Mouse (Mus musculus): Measurements from ENCODE around the gene Zfp282.
"Not testable (repeated sequence)": the region's sequence is repeated elsewhere in the genome, so short reads cannot be mapped to it uniquely, and the experiment has no call there.

Zfp282 gene

GRCm38 (mm10) chr6:47877058-47877457 is at the start of gene Zfp282:
Gene Zfp282 (plus strand): TSS chr6:47877204.
- DNase-seq (ENCODE audit: low spot score in 2 of 2): no peak

GRCm38 (mm10) chr6:47827462-47827861 is 49.5 kb upstream of the Zfp282 start:
- no peak for DNase-seq (ENCODE audit: low spot score in 2 of 2)

DNA sequence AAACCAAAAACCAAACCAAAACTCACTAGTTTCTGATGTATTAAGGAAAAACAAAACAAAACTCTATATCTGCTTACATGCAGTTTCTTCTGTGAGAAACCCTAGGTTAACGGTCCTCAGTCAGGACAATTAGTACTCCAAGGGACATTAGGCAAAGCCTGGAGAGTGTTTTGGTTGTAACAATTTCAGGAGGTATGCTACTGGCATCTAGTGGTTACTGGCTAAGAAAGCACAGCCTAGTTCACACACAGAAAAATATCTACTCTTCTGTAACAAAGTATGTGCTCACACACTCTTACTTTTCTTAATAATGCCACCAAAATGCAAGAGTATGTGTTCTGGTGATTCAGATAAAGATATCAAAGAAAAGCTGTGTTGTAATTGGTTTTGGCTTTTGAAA is 48.1 kb upstream of the Zfp282 start:
- DNase-seq (ENCODE audit: low spot score in 2 of 2): no peak

DNA sequence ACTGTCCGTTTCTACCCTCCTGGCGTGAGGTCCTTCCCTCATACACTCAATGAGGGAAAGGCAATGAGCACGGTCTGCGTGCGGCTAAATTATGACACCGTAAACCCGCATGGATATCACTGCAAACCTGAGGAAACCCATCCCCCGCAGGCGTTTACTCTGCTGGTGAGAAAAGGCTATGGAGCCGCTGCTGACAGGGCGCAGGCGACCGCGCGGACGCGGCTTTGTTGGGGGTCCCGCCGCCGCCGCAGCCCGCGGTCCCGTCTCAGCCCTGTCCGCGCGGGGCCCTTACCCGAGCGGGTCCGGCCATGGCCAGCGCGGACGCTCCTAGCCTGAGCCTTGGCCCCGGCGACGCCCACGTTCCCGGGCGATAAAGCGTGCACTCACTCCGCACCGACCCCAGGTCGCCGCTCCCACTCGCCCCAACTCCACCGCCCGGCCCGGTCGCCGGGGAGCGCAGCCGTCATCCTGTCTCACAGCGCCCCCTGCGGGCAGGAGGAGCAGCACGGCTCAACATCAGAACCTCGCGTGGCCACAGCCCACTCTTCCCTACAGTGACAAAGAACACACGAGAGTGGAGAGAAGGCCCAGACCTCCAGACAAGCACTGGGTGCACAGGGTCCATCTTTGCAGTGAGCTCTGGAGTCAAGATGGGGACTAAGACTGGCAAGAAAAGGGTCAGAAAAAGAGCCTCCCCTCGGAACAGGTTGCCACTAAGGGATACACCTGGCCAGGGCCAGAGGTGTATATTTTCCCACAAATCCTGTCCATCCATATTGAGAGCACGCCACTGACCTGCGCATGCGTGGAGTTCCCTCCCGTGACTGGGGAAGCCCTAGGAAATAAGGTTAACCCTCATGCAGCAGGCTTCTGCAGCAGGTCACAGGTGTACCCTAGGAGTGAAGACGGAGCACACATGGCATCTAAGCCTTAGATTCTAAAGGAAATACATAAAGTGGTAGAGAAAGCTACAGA is 46.6 kb upstream of the Zfp282 start, which contains the start of gene Zfp786:
Zfp786 (minus strand) TSS at position 764 of the 975 bp plus-strand sequence.
- peak; percentile 90 to 92 for DNase-seq (ENCODE audit: low spot score in 2 of 2)

- DNase-seq (ENCODE audit: low spot score in 2 of 2): no peak
These were observed 44.8 kb upstream of the Zfp282 start for GRCm38 (mm10) chr6:47832220-47832619.

DNA sequence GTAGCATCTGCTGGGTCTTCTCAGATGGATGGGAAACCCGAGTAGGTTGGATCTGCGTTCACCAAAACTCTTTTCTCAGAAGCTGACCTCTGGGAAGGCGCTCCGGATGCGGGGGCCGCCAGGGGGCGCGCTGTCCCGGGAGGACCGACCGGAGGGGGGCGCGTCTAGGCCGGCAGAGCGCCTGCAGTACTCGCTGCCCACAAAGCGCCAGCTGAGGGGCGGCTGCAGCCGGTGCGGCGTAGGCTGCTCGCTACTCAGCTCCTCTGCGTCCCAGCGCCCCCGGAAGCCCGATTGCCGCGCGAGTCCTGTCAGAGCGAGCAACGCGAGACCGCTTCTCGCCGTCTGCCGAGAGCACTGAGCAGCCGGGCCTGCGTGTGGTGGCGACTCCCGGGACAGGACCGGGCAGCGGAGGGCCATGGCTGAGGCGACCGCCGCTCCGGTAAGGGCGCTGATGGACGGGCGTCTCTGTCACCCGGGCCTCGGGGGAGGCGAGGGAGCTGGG is 41.5 kb upstream of the Zfp282 start, which contains the start of gene Zfp398:
Zfp398 (plus strand) TSS at position 180 of the 502 bp plus-strand sequence.
- DNase-seq (ENCODE audit: low spot score in 2 of 2): peak; percentile 95 to 97

GRCm38 (mm10) chr6:47835984-47836521 is 41.0 kb upstream of the Zfp282 start:
- DNase-seq (ENCODE audit: low spot score in 2 of 2): peak; percentile 50 to 62

DNA sequence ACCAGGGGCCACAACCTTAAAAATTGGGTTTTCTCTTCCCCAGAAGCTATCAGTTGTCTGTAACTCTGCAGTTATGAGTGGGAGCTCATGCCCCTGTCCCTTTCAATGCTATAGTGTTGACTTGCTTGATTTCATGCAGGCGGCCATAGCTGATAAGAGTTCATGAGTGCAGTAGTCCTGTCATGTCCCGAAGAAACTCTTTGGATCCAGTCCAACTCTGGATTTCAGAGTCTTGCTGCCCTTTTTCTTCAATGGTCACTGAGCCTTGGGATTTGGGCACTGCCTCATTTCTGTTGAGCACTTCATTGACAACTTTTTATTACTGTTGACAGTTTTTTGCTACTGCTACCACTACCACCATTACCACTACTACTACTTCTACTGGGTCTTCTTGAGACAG is 39.4 kb upstream of the Zfp282 start:
- DNase-seq (ENCODE audit: low spot score in 2 of 2): no peak

DNA sequence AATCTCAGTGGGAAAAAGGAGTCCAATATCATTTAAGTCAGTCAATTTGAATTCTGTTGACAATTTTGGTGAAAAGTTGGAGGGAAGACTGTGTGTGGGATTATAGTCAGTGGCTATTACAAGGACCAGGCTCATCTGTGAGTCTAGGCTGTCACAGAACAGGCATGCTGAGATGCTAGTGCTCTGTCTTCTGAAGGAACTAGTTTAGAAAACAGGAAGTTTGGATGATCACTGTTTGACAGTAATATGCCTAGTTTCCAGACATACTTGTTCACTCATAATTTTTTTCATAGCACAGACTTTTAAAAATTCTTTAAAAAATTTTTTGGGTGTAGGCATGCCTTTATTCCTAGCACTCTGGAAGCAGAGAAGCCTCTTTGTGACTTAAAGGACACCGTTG is 35.9 kb upstream of the Zfp282 start:
- no peak for DNase-seq (ENCODE audit: low spot score in 2 of 2)

GRCm38 (mm10) chr6:47841831-47842230 is 35.2 kb upstream of the Zfp282 start:
- no peak for DNase-seq (ENCODE audit: low spot score in 2 of 2)

DNA sequence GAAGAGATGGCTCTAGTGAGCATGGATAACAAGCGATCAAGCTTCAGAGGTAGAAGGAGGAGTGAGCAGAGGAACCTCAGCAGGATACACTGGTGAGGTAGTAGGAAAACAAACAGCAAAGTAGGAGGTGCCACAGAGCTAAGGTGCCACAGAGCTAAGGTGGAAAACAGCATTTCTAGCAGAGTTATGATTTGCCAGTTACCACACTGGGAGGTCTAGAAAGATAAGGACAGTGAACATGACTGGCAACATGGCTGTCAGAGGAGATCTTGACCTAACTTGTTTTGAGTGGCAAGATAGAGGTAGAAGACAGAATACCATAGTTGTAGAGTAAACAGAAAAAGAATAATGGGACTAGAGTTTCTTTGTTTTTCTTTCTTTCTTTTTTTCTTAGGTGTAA is 34.7 kb upstream of the Zfp282 start:
- no peak for DNase-seq (ENCODE audit: low spot score in 2 of 2)

DNA sequence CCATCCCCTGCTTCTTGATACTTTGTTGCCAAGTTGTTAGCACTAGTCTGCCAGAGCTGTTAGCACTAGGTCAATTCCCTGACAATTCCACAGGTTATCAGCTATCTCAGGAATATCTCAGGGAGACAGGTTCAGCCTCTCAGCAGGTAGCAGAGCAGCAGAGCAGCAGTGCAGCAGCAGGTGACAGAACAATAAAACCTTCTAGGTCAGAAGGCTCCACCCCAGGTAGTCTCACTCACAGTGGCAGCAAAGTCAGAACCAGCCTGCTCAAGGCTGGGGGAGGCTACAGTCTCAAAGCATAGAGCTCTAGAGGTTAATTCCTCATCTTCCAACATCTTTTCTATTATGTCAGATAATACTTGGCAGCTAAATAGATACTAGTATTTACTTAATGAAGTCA is 31.2 kb upstream of the Zfp282 start:
- no peak for DNase-seq (ENCODE audit: low spot score in 2 of 2)

- no peak for DNase-seq (ENCODE audit: low spot score in 2 of 2)
These were observed 19.8 kb upstream of the Zfp282 start for GRCm38 (mm10) chr6:47857241-47857640.

GRCm38 (mm10) chr6:47857729-47858128 is 19.3 kb upstream of the Zfp282 start:
- not testable (repeated sequence) for DNase-seq (ENCODE audit: low spot score in 2 of 2)

DNA sequence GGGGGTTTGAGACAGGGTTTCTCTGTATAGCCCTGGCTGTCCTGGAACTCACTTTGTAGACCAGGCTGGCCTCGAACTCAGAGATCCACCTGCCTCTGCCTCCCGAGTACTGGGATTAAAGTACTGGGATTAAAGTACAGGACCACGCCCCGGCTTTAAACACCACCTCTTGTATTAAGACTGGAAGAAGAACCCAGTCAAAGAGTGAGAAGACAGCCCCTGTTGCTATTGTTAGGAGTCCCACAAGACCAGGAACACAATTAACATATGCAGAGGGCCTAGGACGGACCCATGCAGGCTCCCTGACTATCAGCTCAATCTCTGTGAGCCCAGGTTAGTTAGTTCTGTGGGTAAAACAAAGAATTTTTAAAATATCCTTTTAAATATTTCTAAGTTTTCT is 4.7 kb upstream of the Zfp282 start:
- DNase-seq (ENCODE audit: low spot score in 2 of 2): no peak

DNA sequence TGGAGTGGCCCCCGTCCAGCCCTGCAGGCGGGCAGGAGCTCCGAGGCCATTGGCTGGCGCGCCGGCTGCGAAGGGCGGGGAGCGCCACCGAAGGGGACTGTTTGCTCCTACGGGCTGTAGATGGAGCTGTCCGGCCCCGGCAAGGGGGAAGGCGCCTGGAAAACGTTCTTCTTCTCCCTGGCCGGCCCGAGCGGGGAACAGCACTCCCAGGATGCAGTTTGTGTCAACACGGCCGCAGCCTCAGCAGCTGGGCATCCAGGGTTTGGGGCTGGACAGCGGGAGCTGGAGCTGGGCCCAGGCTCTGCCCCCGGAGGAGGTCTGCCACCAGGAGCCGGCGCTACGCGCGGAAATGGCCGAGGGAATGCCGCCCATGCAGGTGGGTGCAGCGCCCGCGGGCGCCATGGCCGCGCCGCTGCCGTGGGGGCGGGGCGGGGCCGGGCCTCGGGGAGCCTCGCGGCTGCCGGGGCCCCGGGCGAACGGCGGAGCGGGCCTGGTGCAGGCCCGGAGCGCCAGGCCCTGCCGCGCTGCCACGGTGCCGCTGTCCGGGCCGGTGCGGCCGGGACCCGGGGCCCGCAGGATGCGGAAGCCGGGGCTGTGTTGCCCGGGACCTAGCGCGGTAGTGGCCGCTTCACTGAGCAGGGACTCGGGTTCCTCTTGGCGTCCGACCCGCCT is 593 bp downstream of the Zfp282 start:
- peak; percentile 91 to 92 for DNase-seq (ENCODE audit: low spot score in 2 of 2)

GRCm38 (mm10) chr6:47878133-47878514 is 1.1 kb downstream of the Zfp282 start:
- DNase-seq (ENCODE audit: low spot score in 2 of 2): peak in 1 of 2 experiments; percentile 14

GRCm38 (mm10) chr6:47878593-47878992 is 1.6 kb downstream of the Zfp282 start:
- no peak for DNase-seq (ENCODE audit: low spot score in 2 of 2)

GRCm38 (mm10) chr6:47879049-47879716 is 2.2 kb downstream of the Zfp282 start:
- DNase-seq (ENCODE audit: low spot score in 2 of 2): no peak

DNA sequence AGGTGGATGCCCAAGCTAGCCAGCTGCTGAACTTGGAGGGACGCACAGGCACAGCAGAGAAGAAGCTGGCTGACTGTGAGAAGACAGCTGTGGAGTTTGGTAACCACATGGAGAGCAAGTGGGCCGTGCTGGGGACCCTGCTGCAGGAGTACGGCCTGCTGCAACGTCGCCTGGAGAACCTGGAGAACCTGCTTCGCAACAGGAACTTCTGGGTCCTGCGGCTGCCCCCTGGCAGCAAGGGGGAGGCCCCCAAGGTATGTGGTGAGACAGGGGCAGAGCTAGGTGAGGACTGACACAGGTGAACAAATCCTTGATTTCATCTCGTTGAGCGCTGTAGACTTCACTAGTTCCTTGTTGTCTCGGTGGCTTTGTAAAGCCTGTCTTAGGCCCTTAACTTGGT is 3.2 kb downstream of the Zfp282 start:
- DNase-seq (ENCODE audit: low spot score in 2 of 2): no peak

- no peak for DNase-seq (ENCODE audit: low spot score in 2 of 2)
These were observed 11.9 kb downstream of the Zfp282 start for GRCm38 (mm10) chr6:47888812-47889383.

Data from frontal cortex, postnatal 36 days (tissue).